Mouse (Mus musculus): ENCODE data around the gene Ramp3.

Gene Ramp3

DNA sequence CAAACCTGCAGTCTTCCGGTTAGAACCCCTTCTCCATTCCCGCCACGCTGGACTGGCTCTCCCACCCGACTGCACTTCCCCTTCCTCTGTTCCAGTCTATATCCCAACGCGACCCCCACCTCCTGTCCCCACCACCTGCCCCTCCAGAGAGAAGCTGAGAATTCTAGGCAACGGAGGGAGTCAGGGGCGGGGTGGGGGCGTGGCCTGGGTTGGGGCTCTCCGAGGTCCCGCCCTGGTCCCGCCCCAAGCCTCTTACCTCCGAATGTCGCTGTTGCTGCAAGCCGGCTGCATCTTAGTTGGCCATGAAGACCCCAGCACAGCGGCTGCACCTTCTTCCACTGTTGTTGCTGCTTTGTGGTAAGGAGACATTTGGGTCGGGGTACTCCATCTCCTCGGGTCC is at the start of gene Ramp3:
Gene Ramp3, plus strand, starts transcription at position 251 of the 400 bp plus-strand sequence.
- in situ Hi-C loops (cut with MboI, MseI): loop anchor here (25.0 kb wide), 1 partner anchor 479 kb away; no protein-coding TSS in a partner anchor

GRCm38 (mm10) chr11:6615250-6616205 is 42.8 kb upstream of the Ramp3 start:
- in situ Hi-C loops (cut with MboI, MseI): no loop called here

- in situ Hi-C loops (cut with MboI, MseI): no loop called here
Measured at GRCm38 (mm10) chr11:6623704-6624103, 34.6 kb upstream of the Ramp3 start.

GRCm38 (mm10) chr11:6624619-6625382 is 33.5 kb upstream of the Ramp3 start:
- in situ Hi-C loops (cut with MboI, MseI): no loop called here

DNA sequence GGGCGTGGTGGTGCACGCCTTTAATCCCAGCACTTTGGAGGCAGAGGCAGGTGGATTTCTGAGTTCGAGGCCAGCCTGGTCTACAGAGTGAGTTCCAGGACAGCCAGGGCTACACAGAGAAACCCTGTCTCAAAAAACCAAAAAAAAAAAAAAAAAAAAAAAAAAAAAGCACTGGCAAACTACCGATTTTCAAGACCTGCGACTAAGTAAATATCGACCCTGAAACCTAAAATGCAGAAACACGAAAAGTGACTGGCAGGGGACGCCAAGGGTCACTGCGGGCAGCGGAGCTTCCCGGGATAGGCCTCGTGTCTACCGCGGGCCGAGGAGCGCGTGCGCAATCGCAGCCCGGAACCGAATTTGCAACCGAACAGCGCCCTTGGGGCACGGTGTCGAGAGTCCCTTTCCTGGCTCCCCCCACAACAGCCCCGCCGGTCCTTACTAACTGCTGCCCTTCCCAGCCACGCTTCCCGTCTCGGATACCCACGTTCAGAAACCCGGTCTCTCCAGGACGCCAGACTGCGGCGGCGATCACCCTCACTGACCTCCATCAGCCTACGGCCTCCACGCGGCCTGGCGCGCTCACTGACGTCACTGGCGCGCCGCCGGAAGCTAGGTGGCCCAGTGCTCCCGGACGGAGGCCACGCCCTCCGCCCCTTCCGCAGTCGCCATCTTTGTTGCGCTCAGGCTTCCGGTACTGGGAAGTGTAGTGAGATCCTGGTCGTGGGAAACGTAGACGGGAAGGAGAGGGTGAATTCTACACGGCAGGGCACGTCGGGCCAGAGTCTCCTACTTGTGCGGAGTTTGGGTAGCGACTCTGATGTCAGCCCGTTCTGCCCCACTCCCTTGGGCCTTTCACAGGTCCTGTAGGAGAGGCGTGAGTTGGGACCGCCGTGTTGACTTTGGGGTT is 32.6 kb upstream of the Ramp3 start, which contains the start of gene Tbrg4:
Gene Tbrg4, minus strand, starts transcription at position 590 of the 910 bp plus-strand sequence.
- in situ Hi-C loops (cut with MboI, MseI): no loop called here

DNA sequence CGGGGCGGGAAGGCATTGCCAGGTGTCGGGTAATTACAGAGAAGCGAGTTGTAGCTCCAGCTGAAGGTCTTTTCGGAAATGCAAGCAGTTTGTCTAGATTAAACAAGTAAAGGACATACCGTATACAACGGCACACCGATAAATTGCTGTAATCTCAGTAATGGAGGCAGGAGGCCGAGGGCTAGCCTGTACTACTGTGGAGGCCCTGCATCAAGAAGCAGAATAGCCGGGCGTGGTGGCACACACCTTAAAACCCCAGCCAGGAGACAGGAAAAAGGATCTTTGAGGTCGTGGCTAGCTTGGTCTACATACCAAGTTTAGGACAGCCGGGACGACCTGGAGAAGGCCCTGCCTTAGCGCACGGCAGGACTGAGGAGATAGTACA is 31.9 kb upstream of the Ramp3 start:
- in situ Hi-C loops (cut with MboI, MseI): no loop called here

- in situ Hi-C loops (cut with MboI, MseI): no loop called here
Measured at GRCm38 (mm10) chr11:6627731-6628130, 30.6 kb upstream of the Ramp3 start.

- in situ Hi-C loops (cut with MboI, MseI): no loop called here
Measured at GRCm38 (mm10) chr11:6628568-6628967, 29.8 kb upstream of the Ramp3 start.

DNA sequence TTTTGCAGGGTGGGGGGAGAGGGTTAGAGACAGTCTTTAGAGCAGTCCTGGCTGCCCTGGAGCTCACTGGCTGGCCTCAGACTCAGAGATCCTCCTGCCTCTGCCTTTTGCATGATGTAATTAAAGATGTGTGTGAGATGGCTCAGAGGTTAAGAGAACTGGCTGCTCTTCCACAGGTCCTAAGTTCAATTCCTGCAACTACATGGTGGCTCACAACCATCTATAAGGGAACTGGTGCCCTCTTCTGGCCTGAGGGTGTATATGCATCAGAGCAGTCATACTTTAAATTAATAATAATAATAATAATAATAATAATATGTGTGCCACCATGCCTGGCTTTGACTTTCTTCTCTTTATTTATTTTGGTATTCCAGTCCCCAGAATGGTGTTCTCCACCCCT is 28.7 kb upstream of the Ramp3 start:
- in situ Hi-C loops (cut with MboI, MseI): no loop called here

DNA sequence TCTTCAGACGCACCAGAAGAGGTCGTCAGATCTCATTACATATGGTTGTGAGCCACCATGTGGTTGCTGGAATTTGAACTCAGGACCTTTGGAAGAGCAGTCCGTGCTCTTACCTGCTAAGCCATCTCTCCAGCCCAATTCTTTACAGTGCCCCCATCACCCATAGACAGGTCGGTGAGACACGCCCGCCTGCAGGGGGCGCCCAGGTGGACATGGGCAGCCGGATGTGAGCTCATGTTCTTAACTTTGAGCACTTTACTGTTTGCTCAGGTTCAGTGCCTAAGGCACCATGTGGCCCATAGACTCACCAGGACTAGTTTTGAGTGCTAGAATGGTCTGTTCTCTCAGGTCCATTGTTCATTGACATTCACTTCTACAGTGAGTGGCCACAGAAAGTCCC is 22.2 kb upstream of the Ramp3 start:
- in situ Hi-C loops (cut with MboI, MseI): no loop called here

GRCm38 (mm10) chr11:6638537-6638936 is 19.8 kb upstream of the Ramp3 start, which contains the start of gene Wap:
Gene Wap (minus strand): TSS chr11:6638637.
- in situ Hi-C loops (cut with MboI, MseI): no loop called here

DNA sequence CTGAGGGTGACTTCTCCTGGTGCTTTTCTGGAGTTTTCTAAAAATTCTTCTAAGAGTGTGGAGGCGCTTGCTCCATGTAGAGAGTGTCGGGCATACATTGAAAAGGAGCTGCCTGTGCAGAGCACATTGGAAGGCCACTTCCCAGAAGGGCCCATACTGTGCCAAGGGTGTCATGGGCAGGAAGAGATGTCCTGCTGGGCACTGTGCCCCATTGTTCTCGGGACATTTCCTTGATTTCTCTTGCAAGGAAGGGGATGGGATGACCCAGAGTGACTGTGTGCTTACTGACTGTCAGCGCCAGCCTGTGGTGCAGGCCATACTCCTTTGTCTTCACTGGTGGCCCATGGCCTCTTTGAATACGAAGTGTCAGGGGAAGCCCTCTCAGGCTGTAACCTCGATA is 19.2 kb upstream of the Ramp3 start:
- in situ Hi-C loops (cut with MboI, MseI): no loop called here

GRCm38 (mm10) chr11:6644566-6644965 is 13.8 kb upstream of the Ramp3 start:
- in situ Hi-C loops (cut with MboI, MseI): no loop called here

- in situ Hi-C loops (cut with MboI, MseI): no loop called here
Measured at GRCm38 (mm10) chr11:6647831-6648724, 10.2 kb upstream of the Ramp3 start.

DNA sequence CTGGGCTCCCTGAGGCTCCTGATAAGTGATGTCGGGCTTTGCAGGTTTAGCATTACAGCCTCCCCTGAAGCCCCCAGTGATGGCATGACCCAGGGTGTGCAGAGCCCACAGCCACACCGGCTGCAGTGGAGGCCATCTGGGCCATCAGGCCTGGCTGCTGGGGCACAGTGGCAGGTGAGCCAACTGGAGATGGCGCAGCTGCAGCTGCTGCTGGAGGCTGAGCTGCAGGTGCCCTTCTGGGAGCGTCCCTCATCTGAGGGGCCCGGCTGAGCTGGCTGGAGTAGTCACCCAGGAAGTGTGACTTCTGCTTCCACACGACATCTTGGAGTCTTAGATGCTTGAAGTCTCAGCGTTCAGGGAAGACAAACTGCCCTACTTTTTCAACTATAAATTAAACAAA is 7.8 kb upstream of the Ramp3 start:
- in situ Hi-C loops (cut with MboI, MseI): loop anchor here (5.0 to 25.0 kb wide), 2 partner anchors 117 to 487 kb away; no protein-coding TSS in a partner anchor

DNA sequence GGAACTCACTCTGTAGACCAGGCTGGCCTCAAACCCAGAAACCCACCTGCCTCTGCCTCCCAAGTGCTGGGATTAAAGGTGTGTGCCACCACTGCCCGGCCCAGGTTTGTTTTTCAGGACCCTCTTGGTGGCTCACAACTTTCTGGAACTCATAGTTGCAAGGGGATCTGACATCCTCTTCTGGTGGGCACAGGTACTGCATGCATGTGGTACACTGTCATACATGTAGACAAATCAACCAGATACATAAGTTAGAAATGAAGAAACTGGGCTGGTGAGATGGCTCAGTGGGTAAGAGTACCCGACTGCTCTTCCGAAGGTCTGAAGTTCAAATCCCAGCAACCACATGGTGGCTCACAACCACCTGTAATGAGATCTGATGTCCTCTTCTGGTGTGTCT is 5.3 kb upstream of the Ramp3 start:
- in situ Hi-C loops (cut with MboI, MseI): loop anchor here (5.0 to 25.0 kb wide), 2 partner anchors 114 to 484 kb away; no protein-coding TSS in a partner anchor

DNA sequence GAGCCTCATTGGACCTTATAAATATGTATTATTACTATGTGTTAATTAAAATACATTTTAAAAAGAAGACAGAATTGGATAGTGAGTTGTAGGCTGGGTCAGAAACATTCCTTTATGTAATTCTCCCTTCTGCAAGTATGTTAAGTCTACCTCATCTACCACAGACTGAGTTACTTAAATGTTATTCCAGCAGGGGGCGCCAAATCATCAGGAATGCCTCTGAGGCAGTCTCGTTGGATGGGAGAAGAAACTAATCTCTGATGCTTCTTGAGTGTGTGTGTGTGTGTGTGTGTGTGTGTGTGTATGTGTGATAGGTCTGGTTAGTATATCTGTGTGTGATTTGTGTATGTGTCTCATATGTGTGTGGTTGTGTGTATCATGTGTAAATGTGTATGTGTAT is 3.4 kb upstream of the Ramp3 start:
- in situ Hi-C loops (cut with MboI, MseI): loop anchor here (5.0 to 25.0 kb wide), 2 partner anchors 112 to 482 kb away; no protein-coding TSS in a partner anchor

GRCm38 (mm10) chr11:6661206-6661605 is 2.9 kb downstream of the Ramp3 start:
- in situ Hi-C loops (cut with MboI, MseI): loop anchor here (5.0 to 25.0 kb wide), 3 partner anchors 46 to 1874 kb away; no protein-coding TSS in a partner anchor

- in situ Hi-C loops (cut with MboI, MseI): loop anchor here (10.0 to 25.0 kb wide), 2 partner anchors 471 to 1868 kb away; no protein-coding TSS in a partner anchor
Measured at GRCm38 (mm10) chr11:6666634-6667033, 8.3 kb downstream of the Ramp3 start.

GRCm38 (mm10) chr11:6669041-6669440 is 10.7 kb downstream of the Ramp3 start:
- in situ Hi-C loops (cut with MboI, MseI): loop anchor here (10.0 to 25.0 kb wide), 2 partner anchors 468 to 1866 kb away; no protein-coding TSS in a partner anchor

Measured in T-helper 1 cell (primary cell).